Mouse (Mus musculus) cerebellum, adult 2 months (tissue): Measurements from ENCODE around the gene Sowaha.

ENCODE experiments used
- CTCF ChIP-seq: fragments of 200-500 bp; IDR thresholded peaks from 2 replicates; pipeline ENCODE4 v1.5.1; 2011; ENCODE audit warnings: low read depth, mild to moderate bottlenecking, control low read depth, low read length, moderate library complexity, borderline replicate concordance; ENCODE audit not compliant: insufficient read depth
- POLR2A ChIP-seq: fragments of 200-500 bp; IDR thresholded peaks from 2 replicates; pipeline ENCODE4 v1.6.1; 2011; ENCODE audit warnings: low read length, control low read depth, borderline replicate concordance; ENCODE audit not compliant: insufficient read depth

DNA sequence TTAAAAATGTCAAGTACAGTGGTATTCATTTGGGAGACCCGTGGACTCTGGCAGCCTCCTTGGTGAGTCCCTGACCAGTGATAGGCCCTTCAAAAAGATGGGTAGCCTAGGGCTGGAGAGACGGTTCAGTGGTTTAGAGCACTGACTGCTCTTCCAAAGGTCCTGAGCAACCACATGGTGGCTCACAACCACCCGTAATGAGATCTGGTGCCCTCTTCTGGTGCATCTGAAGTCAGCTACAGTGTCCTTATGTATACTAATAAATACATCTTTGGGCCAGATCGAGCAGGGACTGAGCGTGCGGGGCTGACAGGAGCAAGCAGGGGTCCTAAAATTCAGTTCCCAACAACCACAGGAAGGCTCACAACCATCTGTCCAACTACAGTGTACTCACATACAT, 36.2 kb downstream of the Sowaha start:
- TF ChIP-seq POLR2A (no peak), CTCF (peak; percentile 61)
